Mouse (Mus musculus) lung, postnatal 0 days (tissue): ENCODE measurements around the gene Fscn2.
"Not testable (repeated sequence)": the region's sequence is repeated elsewhere in the genome, so short reads cannot be mapped to it uniquely, and the experiment has no call there.

ENCODE experiments used
- CTCF ChIP-seq: IDR thresholded peaks from 2 replicates; pipeline ENCODE4 v1.5.1; 2016; ENCODE audit warnings: antibody characterized with exemption, mild to moderate bottlenecking
- EP300 ChIP-seq: IDR thresholded peaks from 2 replicates; pipeline ENCODE4 v1.6.1; 2016; ENCODE audit warnings: antibody characterized with exemption, mild to moderate bottlenecking, control low read depth

DNA sequence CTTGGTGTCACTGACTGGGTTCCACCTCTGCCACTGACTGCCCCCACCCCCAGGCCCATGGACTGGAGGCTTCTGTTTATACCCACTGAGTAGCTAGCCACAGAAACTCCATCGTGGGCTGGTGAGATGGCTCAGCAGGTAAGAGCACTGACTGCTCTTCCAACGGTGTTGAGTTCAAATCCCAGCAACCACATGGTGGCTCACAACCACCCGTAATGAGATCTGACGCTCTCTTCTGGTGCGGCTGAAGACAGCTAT, 9.3 kb upstream of the Fscn2 start:
- not testable (repeated sequence) for TF ChIP-seq EP300, CTCF
